Mouse (Mus musculus) gastrocnemius, postnatal 14 days (tissue): ENCODE measurements around the gene Serpini1. TPM values are rescaled to one million over a fixed set of nuclear protein-coding genes. Genes with fewer than 3 reads are reported as not detected.

Experiments
- total RNA-seq, 2 experiments: library from RNA; stranded (reverse); gene quantifications; 2 replicates each; pipeline ENCODE4 v1.2.3; 2021

Serpini1 gene
- total RNA-seq, 2 experiments from 2014 or later = 0.42 to 0.53 TPM

Other genes starting within 250 kb of the Serpini1 start
- not detected for gene Wdr49, start 75.4 kb upstream of the Serpini1 start, total RNA-seq
- gene Pdcd10, start 691 bp upstream of the Serpini1 start, total RNA-seq = 10 to 100 TPM; 17.5 to 21.9 TPM
- gene Gm29133, start 190.7 kb downstream of the Serpini1 start, total RNA-seq = not detected